Mouse (Mus musculus): ENCODE measurements around the gene Tmem252. TPM values are rescaled to one million over a fixed set of nuclear protein-coding genes. Genes with fewer than 3 reads are reported as not detected.

Gene Tmem252
- polyA plus RNA-seq, 1 experiment from 2014 or later: 17.5 TPM

DNA sequence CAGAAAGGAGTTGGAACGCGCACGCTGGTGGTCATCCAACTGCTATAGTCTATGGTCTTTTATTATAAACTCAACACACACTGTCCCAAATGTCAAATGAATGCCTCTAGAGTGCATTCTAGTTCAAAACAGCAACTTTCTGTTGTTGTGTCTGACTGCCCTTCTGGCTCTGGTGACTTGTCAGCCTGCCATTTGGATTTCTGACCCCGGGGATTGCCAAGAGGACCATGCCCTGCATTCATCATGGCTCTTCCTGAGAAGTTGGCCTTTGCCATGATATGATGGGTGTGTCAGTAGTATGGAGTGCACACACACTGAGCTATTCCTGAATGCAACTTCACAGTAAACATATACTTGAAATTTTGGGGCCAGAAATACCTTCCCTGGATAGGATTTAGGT, 15.7 kb downstream of the Tmem252 start:
- Histone ChIP-seq H3K4me3 (replicated peaks; ENCODE audit: low read depth, low read length) (no peak overlapping the region), H3K9ac (ENCODE audit: low read depth, low read length) (no peak overlapping the region), H3K4me2 (ENCODE audit: low read length) (no peak overlapping the region), H3K36me3 (ENCODE audit: insufficient read depth, low read length) (no peaks in the 10 kb centered on the region), H3K9me3 (replicated peaks; ENCODE audit: low read length) (no peaks in the 10 kb centered on the region), H3K27me3 (ENCODE audit: insufficient read depth, low read length) (no peaks in the 10 kb centered on the region), H3K27ac (no peak overlapping the region), H3K4me1 (replicated peaks; ENCODE audit: insufficient read depth, low read length) (no peaks in the 10 kb centered on the region)
- WGBS: 94% methylated on average over 4 of the region's 4 CpGs
- ATAC-seq (replicated peaks; ENCODE audit: low FRiP score, low read depth): no peak
- TF ChIP-seq CTCF (IDR thresholded peaks at IDR 0.05; ENCODE audit: low read depth): no peak
- no peak for DNase-seq (ENCODE audit: low spot score)

DNA sequence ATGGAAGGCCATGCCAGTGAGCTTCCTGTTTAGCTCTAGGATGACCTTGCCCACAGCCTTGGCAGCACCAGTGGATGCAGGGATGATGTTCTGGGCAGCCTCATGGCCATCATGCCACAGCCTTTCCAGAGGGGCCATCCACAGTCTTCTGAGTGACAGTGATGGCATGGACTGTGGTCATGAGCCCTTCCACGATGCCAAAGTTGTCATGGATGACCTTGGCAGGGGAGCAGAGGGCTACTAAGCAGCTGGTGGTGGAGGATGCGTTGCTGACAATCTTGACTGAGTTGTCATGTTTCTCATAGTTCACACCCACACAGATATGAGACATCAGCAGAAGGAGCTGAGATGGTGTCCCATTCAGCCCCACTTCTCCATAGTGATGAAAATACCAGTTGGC, 18.9 kb downstream of the Tmem252 start:
- Histone ChIP-seq H3K36me3 (ENCODE audit: insufficient read depth, low read length) (no peaks in the 10 kb centered on the region), H3K4me1 (replicated peaks; ENCODE audit: insufficient read depth, low read length) (no peaks in the 10 kb centered on the region; the same call in 1 of the 2 replicates), H3K9ac (ENCODE audit: low read depth, low read length) (no peak overlapping the region), H3K4me3 (replicated peaks; ENCODE audit: low read depth, low read length) (no peak overlapping the region), H3K4me2 (ENCODE audit: low read length) (no peak overlapping the region), H3K27me3 (ENCODE audit: insufficient read depth, low read length) (no peaks in the 10 kb centered on the region), H3K27ac (no peak overlapping the region), H3K9me3 (replicated peaks; ENCODE audit: low read length) (no peaks in the 10 kb centered on the region)
- TF ChIP-seq CTCF (IDR thresholded peaks at IDR 0.05; ENCODE audit: low read depth): no peak
- 92% methylated on average over 2 of the region's 2 CpGs for WGBS
- DNase-seq (ENCODE audit: low spot score) (no peak), ATAC-seq (replicated peaks; ENCODE audit: low FRiP score, low read depth) (no peak)

DNA sequence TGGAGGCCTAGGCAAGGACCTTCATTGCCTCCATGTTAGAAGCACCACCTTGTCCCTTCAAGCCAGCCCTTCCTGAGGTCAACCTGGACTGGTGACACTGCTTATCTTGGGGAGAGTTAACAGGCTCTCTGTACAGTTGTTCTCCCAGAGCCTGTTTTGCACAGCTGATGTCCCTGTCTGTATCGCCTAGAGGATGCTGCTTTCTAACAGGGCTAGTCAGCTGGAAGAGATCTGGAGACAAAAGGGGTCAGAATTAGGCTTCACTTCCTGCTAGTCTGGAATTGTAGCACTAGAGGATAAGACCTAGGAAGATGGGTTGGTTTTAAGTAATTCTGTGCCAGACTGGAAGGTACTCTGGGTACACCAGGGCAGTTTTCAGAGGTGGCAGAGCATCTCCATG, 24.1 kb downstream of the Tmem252 start:
- WGBS: 42% methylated on average over 1 of the region's 1 CpGs
- Histone ChIP-seq H3K4me3 (replicated peaks; ENCODE audit: low read depth, low read length) (no peak overlapping the region), H3K27ac (peak overlapping the region; percentile 65; the same call in 1 of the 2 replicates), H3K9ac (ENCODE audit: low read depth, low read length) (no peak overlapping the region), H3K4me1 (replicated peaks; ENCODE audit: insufficient read depth, low read length) (peaks cover 6% of the 10 kb centered on the region), H3K9me3 (replicated peaks; ENCODE audit: low read length) (no peaks in the 10 kb centered on the region), H3K36me3 (ENCODE audit: insufficient read depth, low read length) (no peaks in the 10 kb centered on the region), H3K27me3 (ENCODE audit: insufficient read depth, low read length) (no peaks in the 10 kb centered on the region), H3K4me2 (ENCODE audit: low read length) (no peak overlapping the region)
- TF ChIP-seq CTCF (IDR thresholded peaks at IDR 0.05; ENCODE audit: low read depth): no peak
- no peak for DNase-seq (ENCODE audit: low spot score)
- no peak for ATAC-seq (replicated peaks; ENCODE audit: low FRiP score, low read depth)

DNA sequence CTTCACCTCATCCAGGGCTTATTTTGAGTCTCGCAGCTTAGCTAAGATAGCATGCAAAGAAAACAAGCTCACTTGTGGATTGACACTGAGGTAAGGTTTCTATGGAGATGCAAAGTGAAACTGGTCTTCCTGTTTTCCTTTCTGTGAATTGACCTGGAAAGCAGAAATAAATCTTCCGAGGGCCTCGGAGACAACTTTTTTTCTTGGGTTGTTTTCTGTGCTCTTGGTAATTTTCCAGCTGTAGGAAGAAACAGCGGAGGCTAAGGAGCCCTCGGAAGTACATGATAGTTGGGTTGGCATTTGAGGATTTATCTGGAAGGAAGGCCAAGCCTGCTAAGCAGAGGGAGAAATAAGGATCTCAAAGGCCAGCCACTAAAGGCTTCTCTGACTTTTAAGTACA, 24.8 kb downstream of the Tmem252 start:
- Histone ChIP-seq H3K4me2 (ENCODE audit: low read length) (peak overlapping the region; percentile 28; the same call in 1 of the 2 replicates), H3K27ac (peak overlapping the region; percentile 65; the same call in 1 of the 2 replicates), H3K27me3 (ENCODE audit: insufficient read depth, low read length) (no peaks in the 10 kb centered on the region), H3K4me3 (replicated peaks; ENCODE audit: low read depth, low read length) (no peak overlapping the region), H3K4me1 (replicated peaks; ENCODE audit: insufficient read depth, low read length) (peaks cover 6% of the 10 kb centered on the region), H3K9me3 (replicated peaks; ENCODE audit: low read length) (no peaks in the 10 kb centered on the region), H3K9ac (ENCODE audit: low read depth, low read length) (no peak overlapping the region), H3K36me3 (ENCODE audit: insufficient read depth, low read length) (no peaks in the 10 kb centered on the region)
- peak; percentile 84 for DNase-seq (ENCODE audit: low spot score)
- no peak for ATAC-seq (replicated peaks; ENCODE audit: low FRiP score, low read depth)
- no peak for TF ChIP-seq CTCF (IDR thresholded peaks at IDR 0.05; ENCODE audit: low read depth)
- 13% methylated on average over 5 of the region's 5 CpGs for WGBS

DNA sequence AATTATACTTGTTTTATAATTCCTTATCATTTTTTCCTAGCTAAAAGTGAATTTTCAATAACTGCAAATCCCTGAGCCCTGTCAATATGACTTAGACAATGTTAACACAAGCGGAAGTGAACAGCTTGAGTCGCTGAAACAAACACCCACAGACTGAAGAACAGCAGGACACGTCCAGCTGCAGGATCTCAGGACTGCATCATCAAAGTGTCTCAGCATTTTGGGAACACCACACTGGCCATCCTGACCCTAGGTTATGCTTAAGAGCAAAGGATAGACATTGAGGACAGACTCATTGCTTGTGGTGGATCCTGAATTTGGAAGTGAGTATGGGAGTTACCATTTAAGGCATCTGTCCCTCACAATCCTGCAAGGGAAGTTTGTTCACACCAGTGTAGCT, 25.4 kb downstream of the Tmem252 start:
- Histone ChIP-seq H3K9ac (ENCODE audit: low read depth, low read length) (no peak overlapping the region), H3K27me3 (ENCODE audit: insufficient read depth, low read length) (no peaks in the 10 kb centered on the region), H3K4me1 (replicated peaks; ENCODE audit: insufficient read depth, low read length) (peaks cover 6% of the 10 kb centered on the region), H3K4me3 (replicated peaks; ENCODE audit: low read depth, low read length) (no peak overlapping the region), H3K9me3 (replicated peaks; ENCODE audit: low read length) (no peaks in the 10 kb centered on the region), H3K4me2 (ENCODE audit: low read length) (no peak overlapping the region), H3K36me3 (ENCODE audit: insufficient read depth, low read length) (no peaks in the 10 kb centered on the region), H3K27ac (peak overlapping the region; percentile 65; the same call in 1 of the 2 replicates)
- peak; percentile 51 for DNase-seq (ENCODE audit: low spot score)
- no peak for TF ChIP-seq CTCF (IDR thresholded peaks at IDR 0.05; ENCODE audit: low read depth)
- 37% methylated on average over 3 of the region's 3 CpGs for WGBS
- no peak for ATAC-seq (replicated peaks; ENCODE audit: low FRiP score, low read depth)

DNA sequence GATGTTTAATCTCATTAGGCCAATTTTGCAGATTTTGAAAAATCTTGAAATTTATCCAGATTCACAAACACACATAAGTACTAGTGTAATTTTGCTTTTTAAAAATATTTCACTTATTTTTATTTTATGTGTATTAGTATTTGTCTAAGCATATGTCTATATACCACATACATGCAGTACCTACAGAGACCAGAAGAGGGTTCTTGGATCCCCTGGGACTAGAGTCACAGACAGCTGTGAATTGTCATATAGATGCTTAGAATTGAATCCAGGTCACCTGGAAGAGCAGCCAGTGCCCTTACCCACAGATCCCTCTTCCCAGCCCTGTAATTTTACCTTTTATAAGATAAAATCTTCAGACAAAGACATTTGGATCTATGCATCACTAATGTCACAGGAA, 26.1 kb downstream of the Tmem252 start:
- H3K9me3 ChIP-seq (replicated peaks; ENCODE audit: low read length): no peaks in the 10 kb centered on the region
- no peak overlapping the region for H3K4me3 ChIP-seq (replicated peaks; ENCODE audit: low read depth, low read length)
- H3K9ac ChIP-seq (ENCODE audit: low read depth, low read length): no peak overlapping the region
- H3K4me1 ChIP-seq (replicated peaks; ENCODE audit: insufficient read depth, low read length): peaks cover 6% of the 10 kb centered on the region
- H3K4me2 ChIP-seq (ENCODE audit: low read length): no peak overlapping the region
- no peaks in the 10 kb centered on the region for H3K36me3 ChIP-seq (ENCODE audit: insufficient read depth, low read length)
- TF ChIP-seq CTCF (IDR thresholded peaks at IDR 0.05; ENCODE audit: low read depth): peak; percentile 50
- ATAC-seq (replicated peaks; ENCODE audit: low FRiP score, low read depth) (no peak), DNase-seq (ENCODE audit: low spot score) (no peak)
- no peak overlapping the region for H3K27ac ChIP-seq
- H3K27me3 ChIP-seq (ENCODE audit: insufficient read depth, low read length): no peaks in the 10 kb centered on the region

DNA sequence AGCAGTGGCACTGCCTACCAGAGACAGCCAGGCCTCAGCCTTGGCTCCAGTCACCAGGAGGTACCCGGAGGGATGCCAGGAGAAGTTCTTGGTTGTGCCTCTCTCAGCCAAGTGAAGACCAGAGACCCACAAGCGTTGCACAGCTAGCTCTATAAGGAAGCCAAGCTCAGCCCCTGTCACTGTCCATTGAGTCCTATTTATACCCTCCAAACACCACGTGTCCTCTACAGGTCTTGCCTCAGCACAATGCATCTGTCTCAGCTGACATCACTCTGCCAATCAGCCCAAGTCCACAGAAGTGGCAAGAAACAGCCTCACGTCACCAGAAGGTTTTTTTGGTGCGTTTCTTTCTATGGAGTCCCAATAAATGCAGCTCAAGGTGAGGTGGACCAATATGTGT, 26.9 kb downstream of the Tmem252 start:
- peaks cover 6% of the 10 kb centered on the region for H3K4me1 ChIP-seq (replicated peaks; ENCODE audit: insufficient read depth, low read length)

More for the DNA sequence above, 26.9 kb downstream of the Tmem252 start:
- H3K4me3 ChIP-seq (replicated peaks; ENCODE audit: low read depth, low read length): no peak overlapping the region
- H3K9me3 ChIP-seq (replicated peaks; ENCODE audit: low read length): no peaks in the 10 kb centered on the region
- H3K36me3 ChIP-seq (ENCODE audit: insufficient read depth, low read length): no peaks in the 10 kb centered on the region
- WGBS: 88% methylated on average over 5 of the region's 5 CpGs
- H3K4me2 ChIP-seq (ENCODE audit: low read length): no peak overlapping the region
- H3K27ac ChIP-seq: no peak overlapping the region
- no peak for DNase-seq (ENCODE audit: low spot score)
- no peak for ATAC-seq (replicated peaks; ENCODE audit: low FRiP score, low read depth)
- H3K27me3 ChIP-seq (ENCODE audit: insufficient read depth, low read length): no peaks in the 10 kb centered on the region
- H3K9ac ChIP-seq (ENCODE audit: low read depth, low read length): no peak overlapping the region
- TF ChIP-seq CTCF (IDR thresholded peaks at IDR 0.05; ENCODE audit: low read depth): no peak

Data from kidney, postnatal 0 days (tissue).